Mouse (Mus musculus) forebrain, embryonic 16.5 days (tissue): Measurements from ENCODE around the gene Fam92b. TPM values are rescaled to one million over a fixed set of nuclear protein-coding genes. Genes with fewer than 3 reads are reported as not detected.

Experiments
- ATAC-seq: fragments of 200-750 bp; cut with Nextera tagmentation; 2 replicates; pipeline ENCODE4 v1.8.0; 2017; ENCODE audit warnings: mild to moderate bottlenecking, moderate library complexity
- H3K27ac ChIP-seq: fragments of 300-500 bp; sonication (generic); 2 replicates; pipeline ENCODE4 v1.5.1; 2014; ENCODE audit warnings: low read length, control low read depth
- H3K27me3 ChIP-seq: fragments of 300-500 bp; sonication (generic); replicated peaks from 2 replicates; pipeline ENCODE4 v1.6.1; 2014; ENCODE audit warnings: low read length; ENCODE audit not compliant: control insufficient read depth, insufficient read depth
- H3K36me3 ChIP-seq: fragments of 300-500 bp; sonication (generic); 2 replicates; pipeline ENCODE4 v1.6.1; 2014; ENCODE audit not compliant: control insufficient read depth, insufficient read depth
- H3K4me1 ChIP-seq: fragments of 300-500 bp; sonication (generic); replicated peaks from 2 replicates; pipeline ENCODE4 v1.6.1; 2014; ENCODE audit warnings: low read length; ENCODE audit not compliant: control insufficient read depth, insufficient read depth
- H3K4me2 ChIP-seq: fragments of 300-500 bp; sonication (generic); 2 replicates; pipeline ENCODE4 v1.6.1; 2014; ENCODE audit warnings: mild to moderate bottlenecking, low read length, control low read depth
- H3K4me3 ChIP-seq: fragments of 300-500 bp; sonication (generic); replicated peaks from 2 replicates; pipeline ENCODE4 v1.5.1; 2014; ENCODE audit warnings: mild to moderate bottlenecking, low read length, control low read depth
- H3K9ac ChIP-seq: fragments of 300-500 bp; sonication (generic); replicated peaks from 2 replicates; pipeline ENCODE4 v1.6.1; 2014; ENCODE audit warnings: low read depth, low read length, control low read depth
- H3K9me3 ChIP-seq: fragments of 300-500 bp; sonication (generic); 2 replicates; pipeline ENCODE4 v1.6.1; 2016; ENCODE audit warnings: low read length; ENCODE audit not compliant: control insufficient read depth
- WGBS: fragments of 180-500 bp; shearing (Covaris S2); extraction: QIAGEN DNeasy Blood & Tissue Kit; methylation state at CpG from one replicate; pipeline ENCODE4 v1.1.7; 2014; 5-methylcytosine and 5-hydroxymethylcytosine counted together
- polyA plus RNA-seq: library from polyadenylated mRNA; unstranded; fragments of >200 nt; fragmentation: Nextera tagmentation; extraction: Ambion mirVana; gene quantifications from 2 replicates; pipeline ENCODE4 v1.2.1, GENCODE M21; 2015

Fam92b gene
- polyA plus RNA-seq, 1 experiment from 2014 or later = 1.8 TPM

- Histone ChIP-seq H3K27me3 (no peaks in the 10 kb centered on the region), H3K9ac (no peak overlapping the region), H3K4me2 (no peak overlapping the region), H3K9me3 (no peaks in the 10 kb centered on the region), H3K4me1 (peaks cover 16% of the 10 kb centered on the region; the same call in 1 of the 2 replicates), H3K27ac (no peak overlapping the region), H3K4me3 (no peak overlapping the region), H3K36me3 (no peaks in the 10 kb centered on the region)
- no peak for ATAC-seq
- 48% methylated on average over 7 of the region's 7 CpGs for WGBS
These were observed 52.4 kb downstream of the Fam92b start for GRCm38 (mm10) chr8:120124836-120125389.

- H3K27ac ChIP-seq = no peak overlapping the region
- 69% methylated on average over 6 of the region's 6 CpGs for WGBS
- ATAC-seq = no peak
- no peak overlapping the region for H3K4me2 ChIP-seq
- no peaks in the 10 kb centered on the region for H3K36me3 ChIP-seq
- H3K9ac ChIP-seq = no peak overlapping the region
- no peaks in the 10 kb centered on the region for H3K9me3 ChIP-seq
- peaks cover 12% of the 10 kb centered on the region for H3K4me1 ChIP-seq
- H3K27me3 ChIP-seq = no peaks in the 10 kb centered on the region
- no peak overlapping the region for H3K4me3 ChIP-seq
These were observed 53.0 kb downstream of the Fam92b start for GRCm38 (mm10) chr8:120124261-120124660.

DNA sequence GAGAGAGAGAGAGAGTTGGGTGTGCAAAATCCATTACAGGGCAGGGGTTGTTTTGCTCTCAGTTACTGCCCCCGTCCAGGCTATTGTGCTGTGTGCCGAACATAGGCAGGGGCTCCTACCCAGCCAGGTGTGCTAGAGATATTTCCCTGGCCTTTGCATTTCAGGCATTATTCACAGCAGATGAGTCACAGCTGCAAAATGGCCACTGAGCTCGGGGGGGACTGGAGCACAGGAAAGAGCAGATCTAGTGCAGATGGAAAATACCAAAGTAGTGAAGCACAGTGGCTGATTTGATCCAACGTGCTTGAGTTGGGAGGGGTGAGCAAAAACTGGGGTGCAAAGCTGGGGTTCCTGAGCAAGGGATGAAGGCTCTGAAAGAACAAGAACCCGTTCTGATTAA, 56.3 kb downstream of the Fam92b start:
- H3K4me2 ChIP-seq = no peak overlapping the region
- no peak overlapping the region for H3K27ac ChIP-seq
- H3K27me3 ChIP-seq = no peaks in the 10 kb centered on the region
- no peak for ATAC-seq
- no peak overlapping the region for H3K9ac ChIP-seq
- no peaks in the 10 kb centered on the region for H3K9me3 ChIP-seq
- H3K36me3 ChIP-seq = no peaks in the 10 kb centered on the region
- WGBS = 71% methylated on average over 5 of the region's 5 CpGs
- peaks cover 6% of the 10 kb centered on the region; the same call in 1 of the 2 replicates for H3K4me1 ChIP-seq
- H3K4me3 ChIP-seq = no peak overlapping the region

DNA sequence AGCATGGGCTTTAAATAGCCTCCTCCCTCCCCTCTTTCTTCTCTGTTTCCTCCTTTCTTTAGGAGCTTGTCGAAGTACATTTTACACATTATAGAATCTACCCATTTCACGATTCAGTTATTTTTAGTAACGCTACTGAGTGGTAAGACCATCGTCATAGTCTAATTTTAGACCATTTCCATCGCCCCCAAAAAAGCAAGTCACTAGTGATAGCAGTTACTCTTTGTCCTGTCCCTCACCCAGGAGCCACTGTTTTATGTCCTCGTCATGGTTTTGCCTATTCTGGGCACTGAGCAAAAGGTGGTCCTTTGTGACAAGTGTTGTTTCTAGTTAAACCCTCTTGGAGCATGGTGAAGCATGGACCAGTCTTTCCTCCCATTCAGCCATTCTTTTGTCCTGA, 57.3 kb downstream of the Fam92b start:
- ATAC-seq = no peak
- 68% methylated on average over 6 of the region's 6 CpGs for WGBS

DNA sequence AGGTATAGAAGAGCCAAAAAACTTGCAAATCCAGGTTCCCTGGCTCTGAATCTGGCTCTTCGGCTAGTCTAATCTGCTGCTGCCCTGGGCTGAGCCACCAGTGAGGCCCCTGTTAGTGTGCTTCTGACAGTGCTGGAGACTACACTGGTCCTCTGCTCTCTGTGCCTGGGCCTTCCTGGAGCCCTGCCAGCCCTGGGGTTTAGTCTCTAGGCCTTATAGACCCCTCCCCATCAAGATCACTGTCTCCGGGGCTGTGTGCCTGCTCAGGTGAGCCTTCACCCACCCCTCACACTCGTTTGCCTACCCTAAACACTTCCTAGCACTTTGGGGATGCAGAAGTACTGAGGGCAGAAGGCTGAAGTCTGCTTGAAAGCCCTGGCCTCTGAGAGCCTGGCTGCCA, 57.8 kb downstream of the Fam92b start:
- no peak for ATAC-seq
- WGBS = 69% methylated on average over 3 of the region's 3 CpGs
- no peak overlapping the region for H3K4me2 ChIP-seq

More for the DNA sequence above, 57.3 kb downstream of the Fam92b start:
- Histone ChIP-seq H3K4me2 (no peak overlapping the region), H3K9ac (no peak overlapping the region), H3K4me1 (peaks cover 7% of the 10 kb centered on the region; the same call in 1 of the 2 replicates), H3K27ac (no peak overlapping the region), H3K9me3 (no peaks in the 10 kb centered on the region), H3K36me3 (no peaks in the 10 kb centered on the region), H3K27me3 (peaks cover 7% of the 10 kb centered on the region; the same call in 1 of the 2 replicates), H3K4me3 (no peak overlapping the region)

DNA sequence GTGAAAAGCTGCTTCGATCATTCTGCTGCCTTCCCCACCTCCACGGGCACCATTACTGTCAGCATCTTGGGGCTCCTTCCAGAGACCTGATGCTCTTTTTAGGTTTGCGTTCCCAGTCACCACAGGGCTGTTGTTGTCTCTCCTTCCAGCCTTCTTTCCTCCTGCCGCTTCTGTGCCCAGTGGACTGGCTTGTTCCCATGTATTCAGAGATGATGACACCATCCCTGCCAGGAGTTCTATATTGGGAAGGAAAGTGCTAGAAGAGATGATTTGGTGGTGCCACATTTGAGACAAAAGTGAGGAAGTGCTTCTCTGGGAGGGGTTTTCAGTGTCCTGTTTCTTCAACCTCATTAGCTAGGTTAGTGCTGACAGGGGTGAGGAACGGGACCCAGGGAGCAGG, 58.4 kb downstream of the Fam92b start:
- Histone ChIP-seq H3K27me3 (peaks cover 7% of the 10 kb centered on the region; the same call in 1 of the 2 replicates), H3K4me1 (peaks cover 14% of the 10 kb centered on the region), H3K9ac (no peak overlapping the region), H3K36me3 (no peaks in the 10 kb centered on the region), H3K4me2 (no peak overlapping the region), H3K9me3 (no peaks in the 10 kb centered on the region), H3K4me3 (no peak overlapping the region), H3K27ac (no peak overlapping the region)
- no peak for ATAC-seq
- 76% methylated on average over 5 of the region's 5 CpGs for WGBS

More for the DNA sequence above, 57.8 kb downstream of the Fam92b start:
- no peak overlapping the region for H3K4me3 ChIP-seq
- H3K9me3 ChIP-seq = no peaks in the 10 kb centered on the region
- no peaks in the 10 kb centered on the region for H3K36me3 ChIP-seq
- no peak overlapping the region for H3K9ac ChIP-seq
- H3K4me1 ChIP-seq = peaks cover 12% of the 10 kb centered on the region
- peaks cover 7% of the 10 kb centered on the region; the same call in 1 of the 2 replicates for H3K27me3 ChIP-seq
- no peak overlapping the region for H3K27ac ChIP-seq

- no peak overlapping the region for H3K9ac ChIP-seq
- H3K27me3 ChIP-seq = peaks cover 7% of the 10 kb centered on the region; the same call in 1 of the 2 replicates
- H3K4me2 ChIP-seq = no peak overlapping the region
- no peak for ATAC-seq
- H3K4me1 ChIP-seq = peaks cover 18% of the 10 kb centered on the region
- no peak overlapping the region for H3K4me3 ChIP-seq
- H3K27ac ChIP-seq = no peak overlapping the region
- H3K36me3 ChIP-seq = no peaks in the 10 kb centered on the region
- H3K9me3 ChIP-seq = no peaks in the 10 kb centered on the region
- WGBS = 78% methylated on average over 9 of the region's 9 CpGs
These were observed 59.1 kb downstream of the Fam92b start for GRCm38 (mm10) chr8:120118162-120118561.

DNA sequence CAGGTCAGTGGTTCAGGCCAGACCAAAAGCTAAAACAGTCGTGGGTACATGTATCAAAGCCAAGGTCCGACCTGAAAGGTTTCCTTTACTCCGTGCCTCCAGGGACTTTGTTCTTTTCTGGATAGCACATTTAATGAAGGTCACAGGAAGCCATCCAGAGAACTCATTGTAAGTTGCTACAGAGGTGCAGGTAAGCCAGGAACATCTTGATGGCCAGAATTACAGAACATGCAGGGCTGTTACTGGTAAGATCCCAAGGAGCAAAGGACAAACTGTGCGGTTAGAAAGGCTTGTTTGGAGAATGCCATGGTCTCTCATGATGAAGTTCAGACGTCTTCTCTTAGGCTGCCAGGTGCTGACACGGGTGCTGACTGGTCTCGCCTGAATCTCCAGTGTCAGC, 60.7 kb downstream of the Fam92b start:
- no peak overlapping the region for H3K27ac ChIP-seq
- no peak overlapping the region for H3K4me2 ChIP-seq
- peaks cover 7% of the 10 kb centered on the region; the same call in 1 of the 2 replicates for H3K27me3 ChIP-seq
- no peak overlapping the region for H3K9ac ChIP-seq
- H3K4me1 ChIP-seq = peaks cover 20% of the 10 kb centered on the region
- H3K4me3 ChIP-seq = no peak overlapping the region
- no peaks in the 10 kb centered on the region for H3K9me3 ChIP-seq
- 79% methylated on average over 7 of the region's 7 CpGs for WGBS
- H3K36me3 ChIP-seq = no peaks in the 10 kb centered on the region
- no peak for ATAC-seq
